Mouse (Mus musculus): ENCODE results near the gene Ipo9.

Ipo9 gene

GRCm38 (mm10) chr1:135368245-135368644 lies 62.1 kb downstream of the Ipo9 start:
- DNase-seq (ENCODE audit: low spot score in 2 of 2): peak; percentile 14 to 72

GRCm38 (mm10) chr1:135367595-135367994 lies 62.7 kb downstream of the Ipo9 start:
- no peak for DNase-seq (ENCODE audit: low spot score in 2 of 2)

- no peak for DNase-seq (ENCODE audit: low spot score in 2 of 2)
Measured at GRCm38 (mm10) chr1:135367005-135367404, 63.3 kb downstream of the Ipo9 start.

DNA sequence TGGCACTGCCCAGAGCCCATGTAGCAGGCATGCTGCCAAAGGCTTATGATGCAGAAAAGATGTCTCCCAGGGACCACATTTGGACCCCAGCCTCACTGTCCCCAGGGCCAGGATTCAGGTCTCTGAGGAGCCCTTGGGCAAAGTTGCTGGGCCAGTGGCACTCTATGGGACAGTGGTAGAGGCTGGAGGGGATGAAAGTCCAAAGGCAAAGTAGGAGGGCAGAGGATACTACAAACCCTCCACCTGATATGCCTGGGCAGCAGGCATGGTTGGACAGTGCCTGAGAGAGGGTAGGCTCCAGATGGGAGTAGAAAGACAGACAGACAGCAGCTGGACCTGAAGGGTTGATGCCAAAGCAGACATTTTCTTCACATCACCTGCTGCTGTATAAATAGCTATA lies 63.9 kb downstream of the Ipo9 start:
- DNase-seq (ENCODE audit: low spot score in 2 of 2): no peak

GRCm38 (mm10) chr1:135363446-135363845 lies 66.9 kb downstream of the Ipo9 start:
- no peak for DNase-seq (ENCODE audit: low spot score in 2 of 2)

GRCm38 (mm10) chr1:135362115-135362514 lies 68.2 kb downstream of the Ipo9 start:
- no peak for DNase-seq (ENCODE audit: low spot score in 2 of 2)

DNA sequence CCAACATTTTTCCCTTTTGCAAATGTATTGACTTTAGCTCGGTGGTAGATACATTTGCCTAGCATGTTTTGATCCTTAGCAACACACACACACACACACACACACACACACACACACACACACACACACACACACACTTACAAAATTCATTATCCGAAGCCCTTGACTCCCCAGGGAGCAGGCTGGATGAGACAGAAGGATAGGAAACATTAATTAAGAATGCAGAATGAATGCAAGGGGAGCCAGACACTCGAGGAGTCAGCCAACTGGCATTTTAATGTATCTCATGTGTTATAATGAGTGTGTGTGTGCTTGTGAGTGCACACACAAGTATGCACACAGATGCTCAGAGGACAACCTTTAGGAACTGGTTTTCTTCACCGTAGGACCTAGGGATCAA lies 68.8 kb downstream of the Ipo9 start:
- no peak for DNase-seq (ENCODE audit: low spot score in 2 of 2)

DNA sequence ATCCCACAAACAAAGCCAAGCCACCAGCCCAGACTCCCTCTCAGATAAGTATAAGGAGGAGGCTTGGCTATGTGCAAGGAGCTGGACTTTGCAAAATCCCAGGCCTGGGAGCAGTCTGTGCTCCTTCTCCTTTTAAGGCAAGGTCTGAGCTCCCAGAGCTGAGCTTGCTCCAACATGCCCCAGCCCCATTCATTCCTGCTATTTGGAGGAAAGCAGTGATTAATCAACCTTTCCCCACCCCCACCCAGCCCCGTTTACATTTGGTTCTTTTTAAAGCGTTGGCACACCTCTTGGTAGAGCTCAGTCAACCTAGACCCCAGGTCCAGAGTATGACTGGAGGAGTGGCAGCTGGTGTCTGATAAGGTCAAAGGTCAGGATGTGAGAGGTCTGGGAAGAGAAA lies 71.2 kb downstream of the Ipo9 start:
- DNase-seq (ENCODE audit: low spot score in 2 of 2): no peak

GRCm38 (mm10) chr1:135351953-135352352 lies 78.3 kb downstream of the Ipo9 start:
- DNase-seq (ENCODE audit: low spot score in 2 of 2): no peak

DNA sequence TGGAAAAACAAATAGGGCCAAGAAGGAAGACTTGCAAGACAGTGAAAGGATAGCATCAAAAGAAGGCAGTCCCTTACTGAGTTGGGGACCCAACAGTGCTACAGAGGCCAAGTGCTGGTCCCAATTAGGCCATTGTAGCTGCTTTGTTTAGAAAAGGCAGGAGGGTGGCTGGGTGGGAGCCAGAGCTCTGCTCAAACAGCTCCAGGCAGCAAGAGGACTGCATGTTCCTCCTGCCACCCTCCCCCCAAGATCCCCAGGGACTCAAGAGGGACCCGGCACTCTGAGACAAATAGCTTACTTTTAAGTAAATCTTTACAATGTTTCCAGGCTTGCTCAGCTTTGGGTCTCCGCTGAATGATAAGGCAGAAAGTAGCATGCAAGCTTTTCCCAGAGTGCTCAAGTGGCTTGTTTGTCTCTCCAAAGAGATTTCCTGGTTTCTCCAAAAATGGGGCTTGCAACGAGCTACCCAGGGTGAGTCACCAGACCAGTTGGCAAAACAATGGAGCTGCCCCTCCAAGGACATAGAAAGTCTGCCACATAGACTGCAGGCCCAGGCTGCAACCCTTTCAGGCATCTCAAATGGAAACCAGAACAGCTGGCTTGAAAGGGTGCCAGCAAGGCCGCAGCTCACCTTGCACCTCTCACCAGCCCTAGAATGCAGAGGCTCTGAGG lies 82.7 kb downstream of the Ipo9 start:
- no peak for DNase-seq (ENCODE audit: low spot score in 2 of 2)

- no peak for DNase-seq (ENCODE audit: low spot score in 2 of 2)
Measured at GRCm38 (mm10) chr1:135346891-135347290, 83.4 kb downstream of the Ipo9 start.

- DNase-seq (ENCODE audit: low spot score in 2 of 2): no peak
Measured at GRCm38 (mm10) chr1:135344026-135344425, 86.3 kb downstream of the Ipo9 start.

- DNase-seq (ENCODE audit: low spot score in 2 of 2): no peak
Measured at GRCm38 (mm10) chr1:135341947-135342346, 88.4 kb downstream of the Ipo9 start.

Measured in spleen, postnatal 10 days (tissue).